Mouse (Mus musculus): ENCODE results near the gene Cul1. TPM values are rescaled to one million over a fixed set of nuclear protein-coding genes. Genes with fewer than 3 reads are reported as not detected.

The Cul1 gene
- total and polyA plus RNA-seq, 2 experiments from 2014 or later: 78.5 to 148 TPM

- Histone ChIP-seq H3K27me3 (ENCODE audit: control insufficient read depth, insufficient read depth, low read length) (no peaks in the 10 kb centered on the region), H3K9ac (replicated peaks; ENCODE audit: low read depth, low read length) (no peak overlapping the region), H3K4me1 (ENCODE audit: control insufficient read depth, insufficient read depth) (no peaks in the 10 kb centered on the region), H3K9me3 (replicated peaks; ENCODE audit: control insufficient read depth, low read length) (no peaks in the 10 kb centered on the region), H3K27ac (ENCODE audit: low read depth) (no peak overlapping the region), H3K36me3 (replicated peaks; ENCODE audit: control insufficient read depth, insufficient read depth, low read length) (peaks cover 41% of the 10 kb centered on the region), H3K4me3 (ENCODE audit: low read depth, low read length) (no peak overlapping the region), H3K4me2 (ENCODE audit: low read depth, low read length) (no peak overlapping the region)
- ATAC-seq (ENCODE audit: insufficient read depth, low read depth) (no peak), DNase-seq (ENCODE audit: low spot score) (no peak)
- TF ChIP-seq EP300 (IDR thresholded peaks at IDR 0.05; ENCODE audit: low read depth): no peak
- no peak for TF ChIP-seq CTCF (IDR thresholded peaks at IDR 0.05; ENCODE audit: low read depth)
Observed at GRCm38 (mm10) chr6:47560407-47560806, 107.2 kb downstream of the Cul1 start.

GRCm38 (mm10) chr6:47560846-47561245 is 107.6 kb downstream of the Cul1 start:
- Histone ChIP-seq H3K9ac (replicated peaks; ENCODE audit: low read depth, low read length) (no peak overlapping the region), H3K9me3 (replicated peaks; ENCODE audit: control insufficient read depth, low read length) (no peaks in the 10 kb centered on the region), H3K36me3 (replicated peaks; ENCODE audit: control insufficient read depth, insufficient read depth, low read length) (peaks cover 37% of the 10 kb centered on the region), H3K4me2 (ENCODE audit: low read depth, low read length) (no peak overlapping the region), H3K4me3 (ENCODE audit: low read depth, low read length) (no peak overlapping the region), H3K4me1 (ENCODE audit: control insufficient read depth, insufficient read depth) (no peaks in the 10 kb centered on the region), H3K27ac (ENCODE audit: low read depth) (no peak overlapping the region), H3K27me3 (ENCODE audit: control insufficient read depth, insufficient read depth, low read length) (no peaks in the 10 kb centered on the region)
- no peak for TF ChIP-seq CTCF (IDR thresholded peaks at IDR 0.05; ENCODE audit: low read depth)
- no peak for TF ChIP-seq EP300 (IDR thresholded peaks at IDR 0.05; ENCODE audit: low read depth)
- WGBS: 62% methylated on average over 2 of the region's 2 CpGs
- DNase-seq (ENCODE audit: low spot score): no peak
- ATAC-seq (ENCODE audit: insufficient read depth, low read depth): no peak

GRCm38 (mm10) chr6:47561426-47561825 is 108.2 kb downstream of the Cul1 start:
- Histone ChIP-seq H3K4me3 (ENCODE audit: low read depth, low read length) (no peak overlapping the region), H3K36me3 (replicated peaks; ENCODE audit: control insufficient read depth, insufficient read depth, low read length) (peaks cover 31% of the 10 kb centered on the region), H3K27ac (ENCODE audit: low read depth) (no peak overlapping the region), H3K9ac (replicated peaks; ENCODE audit: low read depth, low read length) (no peak overlapping the region), H3K27me3 (ENCODE audit: control insufficient read depth, insufficient read depth, low read length) (no peaks in the 10 kb centered on the region), H3K9me3 (replicated peaks; ENCODE audit: control insufficient read depth, low read length) (no peaks in the 10 kb centered on the region), H3K4me2 (ENCODE audit: low read depth, low read length) (no peak overlapping the region), H3K4me1 (ENCODE audit: control insufficient read depth, insufficient read depth) (no peaks in the 10 kb centered on the region)
- WGBS: 83% methylated on average over 5 of the region's 5 CpGs
- DNase-seq (ENCODE audit: low spot score) (no peak), ATAC-seq (ENCODE audit: insufficient read depth, low read depth) (no peak)
- TF ChIP-seq EP300 (IDR thresholded peaks at IDR 0.05; ENCODE audit: low read depth) (no peak), CTCF (IDR thresholded peaks at IDR 0.05; ENCODE audit: low read depth) (peak; percentile 39)

- WGBS: 24% methylated on average over 1 of the region's 1 CpGs
- ATAC-seq (ENCODE audit: insufficient read depth, low read depth): peak; percentile 47
- Histone ChIP-seq H3K4me3 (ENCODE audit: low read depth, low read length) (no peak overlapping the region), H3K9me3 (replicated peaks; ENCODE audit: control insufficient read depth, low read length) (peaks cover 4% of the 10 kb centered on the region; the same call in 1 of the 2 replicates), H3K9ac (replicated peaks; ENCODE audit: low read depth, low read length) (no peak overlapping the region), H3K27me3 (ENCODE audit: control insufficient read depth, insufficient read depth, low read length) (no peaks in the 10 kb centered on the region), H3K27ac (ENCODE audit: low read depth) (no peak overlapping the region), H3K4me2 (ENCODE audit: low read depth, low read length) (no peak overlapping the region), H3K4me1 (ENCODE audit: control insufficient read depth, insufficient read depth) (no peaks in the 10 kb centered on the region), H3K36me3 (replicated peaks; ENCODE audit: control insufficient read depth, insufficient read depth, low read length) (peaks cover 39% of the 10 kb centered on the region)
- TF ChIP-seq CTCF (IDR thresholded peaks at IDR 0.05; ENCODE audit: low read depth): no peak
- TF ChIP-seq EP300 (IDR thresholded peaks at IDR 0.05; ENCODE audit: low read depth): no peak
- DNase-seq (ENCODE audit: low spot score): no peak
Observed at GRCm38 (mm10) chr6:47565326-47566035, 112.3 kb downstream of the Cul1 start.

GRCm38 (mm10) chr6:47572887-47573286 is 119.7 kb downstream of the Cul1 start:
- Histone ChIP-seq H3K9ac (replicated peaks; ENCODE audit: low read depth, low read length) (no peak overlapping the region), H3K9me3 (replicated peaks; ENCODE audit: control insufficient read depth, low read length) (peaks cover 4% of the 10 kb centered on the region; the same call in 1 of the 2 replicates), H3K4me1 (ENCODE audit: control insufficient read depth, insufficient read depth) (no peaks in the 10 kb centered on the region), H3K36me3 (replicated peaks; ENCODE audit: control insufficient read depth, insufficient read depth, low read length) (peaks cover 25% of the 10 kb centered on the region), H3K4me3 (ENCODE audit: low read depth, low read length) (no peak overlapping the region), H3K27me3 (ENCODE audit: control insufficient read depth, insufficient read depth, low read length) (no peaks in the 10 kb centered on the region), H3K27ac (ENCODE audit: low read depth) (no peak overlapping the region), H3K4me2 (ENCODE audit: low read depth, low read length) (no peak overlapping the region)
- TF ChIP-seq CTCF (IDR thresholded peaks at IDR 0.05; ENCODE audit: low read depth) (no peak), EP300 (IDR thresholded peaks at IDR 0.05; ENCODE audit: low read depth) (no peak)
- 80% methylated on average over 2 of the region's 2 CpGs for WGBS
- no peak for ATAC-seq (ENCODE audit: insufficient read depth, low read depth)
- no peak for DNase-seq (ENCODE audit: low spot score)

Other genes starting within 250 kb of the Cul1 start
- 8.6 and 11.9 TPM in 2 replicates for gene Ezh2, start 141.9 kb downstream of the Cul1 start, total RNA-seq (2014; rRNA removed; ENCODE audit: low replicate concordance)
- gene Ezh2, start 141.9 kb downstream of the Cul1 start, polyA plus RNA-seq (2015; fragmentation: Nextera tagmentation; extraction: Ambion mirVana): 25.9 and 26.3 TPM in 2 replicates